Mouse (Mus musculus) olfactory bulb, adult 2 months (tissue): ENCODE results near the gene Car14. TPM values are rescaled to one million over a fixed set of nuclear protein-coding genes. Genes with fewer than 3 reads are reported as not detected.

ENCODE experiments used
- H3K27ac ChIP-seq: fragments of 200-500 bp; 2 replicates; pipeline ENCODE4 v1.5.1; 2012; ENCODE audit warnings: low read depth, low read length; ENCODE audit not compliant: insufficient read depth
- H3K4me1 ChIP-seq: fragments of 200-500 bp; 2 replicates; pipeline ENCODE4 v1.6.1; 2012; ENCODE audit warnings: low read length; ENCODE audit not compliant: control insufficient read depth, insufficient read depth
- H3K4me3 ChIP-seq: fragments of 200-500 bp; 2 replicates; pipeline ENCODE4 v1.5.1; 2012; ENCODE audit warnings: mild to moderate bottlenecking, low read depth, low read length, moderate library complexity; ENCODE audit not compliant: insufficient read depth
- CTCF ChIP-seq: fragments of 200-500 bp; IDR thresholded peaks from 2 replicates; pipeline ENCODE4 v1.5.1; 2012; ENCODE audit warnings: low read depth, mild to moderate bottlenecking, low read length, moderate library complexity; ENCODE audit not compliant: insufficient read depth
- POLR2A ChIP-seq: fragments of 200-500 bp; IDR thresholded peaks from 2 replicates; pipeline ENCODE4 v1.6.1; 2012; ENCODE audit warnings: mild to moderate bottlenecking, low read depth, low read length, moderate library complexity; ENCODE audit not compliant: insufficient read depth
- WGBS: fragments of 180-500 bp; shearing (Covaris S2); methylation state at CpG from one replicate; pipeline ENCODE4 v1.1.7; 2018; 5-methylcytosine and 5-hydroxymethylcytosine counted together
- polyA plus RNA-seq: library from polyadenylated mRNA; stranded (reverse); fragments of >200 nt; gene quantifications from 2 replicates; pipeline ENCODE4 v1.2.4, GENCODE M21; 2012; ENCODE audit warnings: low replicate concordance; ENCODE audit not compliant: missing spikeins, insufficient read depth, insufficient read length

Gene Car14
- polyA plus RNA-seq, 1 experiment, result not detected

DNA sequence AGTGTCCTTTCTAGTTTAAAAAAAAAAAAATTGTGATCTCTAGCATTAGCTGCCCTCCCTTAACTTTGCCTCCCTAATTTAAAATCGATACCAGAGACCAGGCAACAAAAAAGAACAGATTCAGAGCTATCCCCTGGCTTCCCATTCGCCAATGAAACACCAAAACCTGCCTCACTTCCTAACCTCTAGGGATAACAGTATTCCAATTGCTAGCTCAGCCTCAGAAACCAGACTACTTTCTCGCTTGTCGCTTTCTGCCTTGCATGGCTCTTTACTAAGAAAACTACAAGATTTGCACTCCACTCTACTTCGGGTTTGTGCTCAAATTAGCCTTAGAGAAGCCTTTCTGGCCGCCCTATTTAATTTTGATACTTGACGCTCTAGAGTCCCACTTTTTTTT lies 48.4 kb downstream of the Car14 start:
- 14% methylated on average over 7 of the region's 7 CpGs for WGBS
- Histone ChIP-seq H3K4me3 (peak overlapping the region; percentile 86), H3K4me1 (no peaks in the 10 kb centered on the region), H3K27ac (no peak overlapping the region)
- TF ChIP-seq CTCF (no peak), POLR2A (no peak)

GRCm38 (mm10) chr3:95855502-95856089 lies 48.9 kb downstream of the Car14 start, which contains the start of gene Prpf3:
Prpf3 (minus strand) TSS chr3:95855885.
- under 1% methylated on average over 56 of the region's 56 CpGs for WGBS
- no peaks in the 10 kb centered on the region for H3K4me1 ChIP-seq
- no peak for TF ChIP-seq CTCF
- peak; percentile 62 for TF ChIP-seq POLR2A
- H3K27ac ChIP-seq, result no peak within 1 kb of the TSS
- peak within 1 kb of the TSS; percentile 86 for H3K4me3 ChIP-seq

GRCm38 (mm10) chr3:95851317-95851716 lies 53.2 kb downstream of the Car14 start:
- H3K4me3 ChIP-seq, result no peak overlapping the region
- 95% methylated on average over 8 of the region's 8 CpGs for WGBS

GRCm38 (mm10) chr3:95850611-95851010 lies 53.9 kb downstream of the Car14 start:
- H3K4me3 ChIP-seq, result no peak overlapping the region
- H3K27ac ChIP-seq, result no peak overlapping the region
- TF ChIP-seq POLR2A, result no peak
- TF ChIP-seq CTCF, result no peak
- no peaks in the 10 kb centered on the region for H3K4me1 ChIP-seq
- 87% methylated on average over 4 of the region's 4 CpGs for WGBS

More at GRCm38 (mm10) chr3:95851317-95851716, 53.2 kb downstream of the Car14 start:
- TF ChIP-seq CTCF (no peak), POLR2A (no peak)
- no peaks in the 10 kb centered on the region for H3K4me1 ChIP-seq
- H3K27ac ChIP-seq, result no peak overlapping the region

Other genes starting within 250 kb of the Car14 start
- gene Mcl1, start 245.9 kb downstream of the Car14 start, polyA plus RNA-seq, result 157 and 245 TPM in 2 replicates
- not detected in 2 replicates for gene Adamtsl4, start 216.8 kb downstream of the Car14 start, polyA plus RNA-seq
- not detected in 2 replicates for gene Ecm1, start 165.1 kb downstream of the Car14 start, polyA plus RNA-seq
- not detected in 2 replicates for gene Tars2, start 144.5 kb downstream of the Car14 start, polyA plus RNA-seq
- 146 TPM in 1 of 2 replicates, not detected in the other for gene Rprd2, start 85.8 kb downstream of the Car14 start, polyA plus RNA-seq
- 314 TPM in 1 of 2 replicates, not detected in the other for gene Prpf3, start 48.8 kb downstream of the Car14 start, polyA plus RNA-seq
- gene Mrps21, start 33.2 kb downstream of the Car14 start, polyA plus RNA-seq, result not detected in 2 replicates
- gene Ciart, start 22.4 kb downstream of the Car14 start, polyA plus RNA-seq, result not detected in 2 replicates
- gene BC028528, start 12.7 kb downstream of the Car14 start, polyA plus RNA-seq, result not detected in 2 replicates
- gene Aph1a, start 10.7 kb downstream of the Car14 start, polyA plus RNA-seq, result not detected in 2 replicates
- gene Anp32e, start 24.6 kb upstream of the Car14 start, polyA plus RNA-seq, result 541 and 1,043 TPM in 2 replicates
- not detected in 2 replicates for gene Plekho1, start 91.3 kb upstream of the Car14 start, polyA plus RNA-seq
- not detected in 2 replicates for gene Vps45, start 153.8 kb upstream of the Car14 start, polyA plus RNA-seq
- gene Otud7b, start 199.8 kb upstream of the Car14 start, polyA plus RNA-seq, result not detected in 2 replicates